Mouse (Mus musculus): ENCODE data around the gene Pklr. TPM values are rescaled to one million over a fixed set of nuclear protein-coding genes. Genes with fewer than 3 reads are reported as not detected.
A peak's percentile ranks its signal among the peaks of the same experiment; 100 is the strongest.

The Pklr gene
- polyA plus RNA-seq, 1 experiment from 2014 or later = 162 TPM

DNA sequence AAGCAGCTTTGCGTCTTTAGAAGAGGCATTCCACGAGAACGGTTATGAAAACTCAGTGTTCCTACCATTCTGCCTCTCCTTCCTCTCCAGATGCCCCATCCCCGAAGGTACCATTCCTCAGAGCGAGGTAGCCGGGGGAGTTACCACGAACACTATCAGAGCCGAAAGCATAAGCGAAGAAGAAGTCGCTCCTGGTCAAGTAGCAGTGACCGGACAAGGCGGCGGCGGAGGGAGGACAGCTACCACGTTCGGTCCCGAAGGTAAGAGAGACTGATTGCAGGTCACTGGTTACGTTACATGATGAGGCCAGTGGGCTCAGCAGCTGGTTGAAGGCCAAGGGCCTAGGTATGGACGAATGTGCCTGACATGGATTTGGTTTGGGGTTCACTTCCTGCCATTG, 31.0 kb downstream of the Pklr start:
- Histone ChIP-seq H3K4me1 (peaks cover 31% of the 10 kb centered on the region), H3K27ac (no peak overlapping the region), H3K27me3 (replicated peaks) (no peaks in the 10 kb centered on the region), H3K9ac (no peak overlapping the region), H3K4me2 (peak overlapping the region; percentile 74; the same call in 1 of the 2 replicates), H3K4me3 (no peak overlapping the region), H3K36me3 (peaks cover 58% of the 10 kb centered on the region), H3K9me3 (replicated peaks) (no peaks in the 10 kb centered on the region)
- WGBS (ENCODE audit: insufficient replicate concordance) = 88% methylated on average over 19 of the region's 19 CpGs
- ATAC-seq = no peak

- no peak overlapping the region for H3K27ac ChIP-seq
- H3K36me3 ChIP-seq = peaks cover 82% of the 10 kb centered on the region
- H3K9me3 ChIP-seq (replicated peaks) = no peaks in the 10 kb centered on the region
- H3K9ac ChIP-seq = 0 out of 2 replicates have a peak overlapping the region, but pooled peaks have one; percentile 12
- ATAC-seq = no peak
- H3K4me1 ChIP-seq = peaks cover 24% of the 10 kb centered on the region
- WGBS (ENCODE audit: insufficient replicate concordance) = 88% methylated on average over 11 of the region's 11 CpGs
- no peaks in the 10 kb centered on the region for H3K27me3 ChIP-seq (replicated peaks)
- no peak overlapping the region for H3K4me2 ChIP-seq
- H3K4me3 ChIP-seq = no peak overlapping the region
These were observed 38.9 kb downstream of the Pklr start for GRCm38 (mm10) chr3:89174844-89175243.

- no peaks in the 10 kb centered on the region for H3K9me3 ChIP-seq (replicated peaks)
- no peak overlapping the region for H3K4me2 ChIP-seq
- ATAC-seq = no peak
- peaks cover 82% of the 10 kb centered on the region for H3K36me3 ChIP-seq
- H3K27ac ChIP-seq = no peak overlapping the region
- H3K4me3 ChIP-seq = no peak overlapping the region
- peaks cover 24% of the 10 kb centered on the region for H3K4me1 ChIP-seq
- no peaks in the 10 kb centered on the region for H3K27me3 ChIP-seq (replicated peaks)
- H3K9ac ChIP-seq = no peak overlapping the region
- WGBS (ENCODE audit: insufficient replicate concordance) = 85% methylated on average over 10 of the region's 10 CpGs
These were observed 39.6 kb downstream of the Pklr start for GRCm38 (mm10) chr3:89175544-89175943.

- Histone ChIP-seq H3K27ac (peak overlapping the region; percentile 30; the same call in 1 of the 2 replicates), H3K9ac (peak overlapping the region; percentile 0; the same call in 1 of the 2 replicates), H3K4me1 (peaks cover 24% of the 10 kb centered on the region), H3K36me3 (peaks cover 82% of the 10 kb centered on the region), H3K4me3 (no peak overlapping the region), H3K27me3 (replicated peaks) (no peaks in the 10 kb centered on the region), H3K9me3 (replicated peaks) (no peaks in the 10 kb centered on the region), H3K4me2 (peak overlapping the region; percentile 89)
- WGBS (ENCODE audit: insufficient replicate concordance) = 84% methylated on average over 7 of the region's 7 CpGs
- no peak for ATAC-seq
These were observed 40.5 kb downstream of the Pklr start for GRCm38 (mm10) chr3:89176421-89176820.

GRCm38 (mm10) chr3:89177242-89178106, 41.5 kb downstream of the Pklr start, which contains the start of gene Scamp3:
Gene Scamp3 (plus strand): TSS chr3:89177473.
- H3K27ac ChIP-seq = peak within 1 kb of the TSS; percentile 80
- peak within 1 kb of the TSS; percentile 82 for H3K4me3 ChIP-seq
- under 1% methylated on average over 43 of the region's 43 CpGs for WGBS (ENCODE audit: insufficient replicate concordance)
- H3K4me2 ChIP-seq = peak within 1 kb of the TSS; percentile 89
- peak within 1 kb of the TSS; percentile 84 for H3K9ac ChIP-seq
- no peaks in the 10 kb centered on the region for H3K9me3 ChIP-seq (replicated peaks)
- H3K36me3 ChIP-seq = peaks cover 82% of the 10 kb centered on the region
- peaks cover 31% of the 10 kb centered on the region for H3K4me1 ChIP-seq
- ATAC-seq = peak; percentile 92
- H3K27me3 ChIP-seq (replicated peaks) = no peaks in the 10 kb centered on the region

DNA sequence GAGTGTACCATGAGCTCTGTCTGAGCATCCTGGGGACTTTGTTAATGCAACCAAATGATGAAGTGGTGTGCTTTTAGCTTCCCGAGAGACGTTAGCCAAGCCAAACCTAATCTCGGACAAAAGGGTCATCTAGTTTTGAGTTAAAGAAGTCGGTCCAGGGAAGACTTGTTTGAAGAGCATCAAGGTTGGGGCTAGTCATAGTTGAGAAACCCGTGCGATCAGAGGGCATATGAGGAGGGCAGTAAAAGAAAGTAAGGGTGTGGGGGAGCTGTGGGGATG, 42.1 kb downstream of the Pklr start:
- H3K9me3 ChIP-seq (replicated peaks) = no peaks in the 10 kb centered on the region
- H3K27ac ChIP-seq = peak overlapping the region; percentile 80
- peaks cover 37% of the 10 kb centered on the region for H3K4me1 ChIP-seq
- peak overlapping the region; percentile 89 for H3K4me2 ChIP-seq
- no peaks in the 10 kb centered on the region for H3K27me3 ChIP-seq (replicated peaks)
- no peak for ATAC-seq
- H3K4me3 ChIP-seq = peak overlapping the region; percentile 82
- H3K36me3 ChIP-seq = peaks cover 78% of the 10 kb centered on the region
- peak overlapping the region; percentile 84 for H3K9ac ChIP-seq
- 6% methylated on average over 6 of the region's 6 CpGs for WGBS (ENCODE audit: insufficient replicate concordance)

- WGBS (ENCODE audit: insufficient replicate concordance) = 79% methylated on average over 11 of the region's 11 CpGs
- Histone ChIP-seq H3K4me3 (peak overlapping the region; percentile 82), H3K27ac (0 out of 2 replicates have a peak overlapping the region, but pooled peaks have one; percentile 27)
These were observed 43.1 kb downstream of the Pklr start for GRCm38 (mm10) chr3:89179056-89179455.

GRCm38 (mm10) chr3:89181749-89182500, 46.0 kb downstream of the Pklr start:
- Histone ChIP-seq H3K36me3 (peaks cover 41% of the 10 kb centered on the region), H3K9me3 (replicated peaks) (no peaks in the 10 kb centered on the region), H3K4me2 (no peak overlapping the region), H3K27me3 (replicated peaks) (no peaks in the 10 kb centered on the region), H3K4me1 (peaks cover 59% of the 10 kb centered on the region), H3K9ac (peak overlapping the region; percentile 27; the same call in 1 of the 2 replicates), H3K27ac (peak overlapping the region; percentile 50), H3K4me3 (no peak overlapping the region)
- no peak for ATAC-seq
- 86% methylated on average over 27 of the region's 27 CpGs for WGBS (ENCODE audit: insufficient replicate concordance)

More at GRCm38 (mm10) chr3:89179056-89179455, 43.1 kb downstream of the Pklr start:
- Histone ChIP-seq H3K36me3 (peaks cover 68% of the 10 kb centered on the region), H3K4me2 (peak overlapping the region; percentile 89), H3K4me1 (peaks cover 47% of the 10 kb centered on the region), H3K27me3 (replicated peaks) (no peaks in the 10 kb centered on the region), H3K9ac (peak overlapping the region; percentile 84), H3K9me3 (replicated peaks) (no peaks in the 10 kb centered on the region)
- ATAC-seq = no peak

DNA sequence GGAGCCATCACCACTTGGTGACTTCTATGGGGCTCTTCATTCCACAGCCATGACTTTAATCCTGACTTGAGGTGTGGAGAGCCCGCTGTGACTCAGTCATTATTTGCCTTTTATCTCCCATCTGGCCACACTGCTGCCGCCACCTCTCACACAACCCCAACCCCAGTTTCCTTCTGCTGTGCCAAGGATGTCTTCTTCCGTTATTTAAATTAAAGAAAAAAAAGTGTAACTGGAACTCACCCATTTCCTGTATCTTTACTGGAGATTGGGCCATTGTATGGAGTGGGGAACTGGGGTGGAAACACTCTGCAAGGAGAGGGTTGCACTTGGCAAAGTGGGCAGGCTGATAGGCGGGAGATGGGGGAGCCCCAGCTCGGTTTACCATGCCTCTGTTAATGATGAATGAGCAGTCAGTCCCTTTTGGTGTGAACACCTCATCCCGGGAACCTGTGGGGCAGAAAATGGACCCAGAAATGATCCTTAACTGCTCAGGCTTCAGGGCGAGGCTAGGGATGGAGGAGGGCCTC, 46.7 kb downstream of the Pklr start:
- peak; percentile 5; the same call in 1 of the 2 replicates for ATAC-seq

GRCm38 (mm10) chr3:89183058-89183958, 47.4 kb downstream of the Pklr start, which contains the start of gene Fam189b:
Gene Fam189b (plus strand): TSS chr3:89183143.
- H3K27me3 ChIP-seq (replicated peaks) = 0 out of 2 replicates have a peak, but pooled peaks cover 4% of the 10 kb centered on the region
- peak; percentile 88 for ATAC-seq
- peak within 1 kb of the TSS; percentile 64 for H3K27ac ChIP-seq
- no peaks in the 10 kb centered on the region for H3K9me3 ChIP-seq (replicated peaks)
- H3K4me3 ChIP-seq = peak within 1 kb of the TSS; percentile 63
- H3K4me1 ChIP-seq = peaks cover 66% of the 10 kb centered on the region
- H3K36me3 ChIP-seq = peaks cover 45% of the 10 kb centered on the region
- H3K9ac ChIP-seq = peak within 1 kb of the TSS; percentile 69
- H3K4me2 ChIP-seq = peak within 1 kb of the TSS; percentile 88
- 23% methylated on average over 39 of the region's 39 CpGs for WGBS (ENCODE audit: insufficient replicate concordance)

More for the DNA sequence above, 46.7 kb downstream of the Pklr start:
- no peaks in the 10 kb centered on the region for H3K27me3 ChIP-seq (replicated peaks)
- H3K9me3 ChIP-seq (replicated peaks) = no peaks in the 10 kb centered on the region
- peak overlapping the region; percentile 50; the same call in 1 of the 2 replicates for H3K27ac ChIP-seq
- H3K4me1 ChIP-seq = peaks cover 65% of the 10 kb centered on the region
- peak overlapping the region; percentile 27 for H3K9ac ChIP-seq
- peak overlapping the region; percentile 63 for H3K4me3 ChIP-seq
- peak overlapping the region; percentile 88 for H3K4me2 ChIP-seq
- peaks cover 41% of the 10 kb centered on the region for H3K36me3 ChIP-seq
- 38% methylated on average over 7 of the region's 7 CpGs for WGBS (ENCODE audit: insufficient replicate concordance)

- 82% methylated on average over 6 of the region's 6 CpGs for WGBS (ENCODE audit: insufficient replicate concordance)
- Histone ChIP-seq H3K36me3 (peaks cover 47% of the 10 kb centered on the region), H3K4me2 (peak overlapping the region; percentile 88), H3K9me3 (replicated peaks) (no peaks in the 10 kb centered on the region), H3K4me1 (peaks cover 66% of the 10 kb centered on the region), H3K4me3 (peak overlapping the region; percentile 63), H3K27ac (no peak overlapping the region), H3K27me3 (replicated peaks) (0 out of 2 replicates have a peak, but pooled peaks cover 10% of the 10 kb centered on the region), H3K9ac (peak overlapping the region; percentile 69; the same call in 1 of the 2 replicates)
- ATAC-seq = no peak
These were observed 48.0 kb downstream of the Pklr start for GRCm38 (mm10) chr3:89183959-89184315.

Measured in liver, embryonic 12.5 days (tissue).